In genomic region chr9:56324576-56325355, GRCm38 (mm10) we compare ENCODE assay signal across 8 mouse cellular contexts.
DNase-seq lines count a peak whose midpoint lies in the region; ATAC-seq and TF ChIP-seq lines count a peak whose summit lies in the region.

No protein-coding gene starts in this region.

- DNase-seq in ovary, postnatal 36 days (ENCODE audit: low spot score): peak; percentile 17
- DNase-seq in ovary, adult 18-20 months (ENCODE audit: low spot score): no peak
- peak; percentile 50 for DNase-seq in naive thymus-derived CD4-positive, alpha-beta T cell, adult 2 months (ENCODE audit: low read depth)
- DNase-seq in layer of hippocampus, adult 18-20 months (ENCODE audit: low spot score in 2 of 2): no peak
- DNase-seq in hindbrain, embryonic 11.5 days (ENCODE audit: low spot score): no peak

- no peak overlapping the region for H3K9ac ChIP-seq in embryonic facial prominence, embryonic 15.5 days
- H3K9ac ChIP-seq in intestine, postnatal 0 days (ENCODE audit: low read depth, low read length): no peak overlapping the region
- H3K9ac ChIP-seq in midbrain, embryonic 13.5 days (replicated peaks): no peak overlapping the region
- no peak overlapping the region for H3K9ac ChIP-seq in hindbrain, embryonic 11.5 days (ENCODE audit: low read depth, low read length)

- no peaks in the 10 kb centered on the region for H3K27me3 ChIP-seq in embryonic facial prominence, embryonic 15.5 days
- H3K27me3 ChIP-seq in intestine, postnatal 0 days (replicated peaks; ENCODE audit: control insufficient read depth, insufficient read depth, low read length): no peaks in the 10 kb centered on the region
- H3K27me3 ChIP-seq in midbrain, embryonic 13.5 days: no peaks in the 10 kb centered on the region
- no peaks in the 10 kb centered on the region for H3K27me3 ChIP-seq in hindbrain, embryonic 11.5 days (ENCODE audit: control insufficient read depth, insufficient read depth, low read length)

- H3K27ac ChIP-seq in embryonic facial prominence, embryonic 15.5 days (replicated peaks): peak overlapping the region; percentile 86
- no peak overlapping the region for H3K27ac ChIP-seq in intestine, postnatal 0 days (ENCODE audit: low read depth, low read length)
- no peak overlapping the region for H3K27ac ChIP-seq in midbrain, embryonic 13.5 days
- no peak overlapping the region for H3K27ac ChIP-seq in hindbrain, embryonic 11.5 days (ENCODE audit: low read depth, low read length)

- peak overlapping the region; percentile 46 for H3K4me2 ChIP-seq in embryonic facial prominence, embryonic 15.5 days (replicated peaks)
- H3K4me2 ChIP-seq in intestine, postnatal 0 days (replicated peaks; ENCODE audit: low read depth): peak overlapping the region; percentile 35; the same call in 1 of the 2 replicates
- H3K4me2 ChIP-seq in midbrain, embryonic 13.5 days (replicated peaks): no peak overlapping the region
- no peak overlapping the region for H3K4me2 ChIP-seq in hindbrain, embryonic 11.5 days (replicated peaks; ENCODE audit: low read depth, low read length)

- no peaks in the 10 kb centered on the region for H3K36me3 ChIP-seq in embryonic facial prominence, embryonic 15.5 days
- no peaks in the 10 kb centered on the region for H3K36me3 ChIP-seq in intestine, postnatal 0 days (ENCODE audit: control insufficient read depth, insufficient read depth)
- H3K36me3 ChIP-seq in midbrain, embryonic 13.5 days: no peaks in the 10 kb centered on the region
- no peaks in the 10 kb centered on the region for H3K36me3 ChIP-seq in hindbrain, embryonic 11.5 days (ENCODE audit: control insufficient read depth, insufficient read depth, low read length)

- 25% methylated on average over 16 of the region's 16 CpGs for WGBS in embryonic facial prominence, embryonic 15.5 days
- WGBS in intestine, postnatal 0 days: 50% methylated on average over 16 of the region's 16 CpGs
- WGBS in midbrain, embryonic 13.5 days: 82% methylated on average over 16 of the region's 16 CpGs
- WGBS in hindbrain, embryonic 11.5 days: 70% methylated on average over 16 of the region's 16 CpGs

- no peak for TF ChIP-seq CTCF in intestine, postnatal 0 days (IDR thresholded peaks at IDR 0.05; ENCODE audit: low read depth)

- 0 out of 2 replicates have a peak, but pooled peaks cover 3% of the 10 kb centered on the region for H3K4me1 ChIP-seq in embryonic facial prominence, embryonic 15.5 days
- H3K4me1 ChIP-seq in intestine, postnatal 0 days (replicated peaks; ENCODE audit: control insufficient read depth, insufficient read depth, low read length): no peaks in the 10 kb centered on the region
- no peaks in the 10 kb centered on the region for H3K4me1 ChIP-seq in midbrain, embryonic 13.5 days (replicated peaks)
- H3K4me1 ChIP-seq in hindbrain, embryonic 11.5 days (replicated peaks; ENCODE audit: control insufficient read depth, insufficient read depth, low read length): no peaks in the 10 kb centered on the region

- H3K9me3 ChIP-seq in embryonic facial prominence, embryonic 15.5 days (replicated peaks): no peaks in the 10 kb centered on the region
- no peaks in the 10 kb centered on the region for H3K9me3 ChIP-seq in intestine, postnatal 0 days (ENCODE audit: control insufficient read depth)
- H3K9me3 ChIP-seq in midbrain, embryonic 13.5 days: no peaks in the 10 kb centered on the region
- H3K9me3 ChIP-seq in hindbrain, embryonic 11.5 days (ENCODE audit: control insufficient read depth, low read length): no peaks in the 10 kb centered on the region

- H3K4me3 ChIP-seq in embryonic facial prominence, embryonic 15.5 days (replicated peaks): peak overlapping the region; percentile 28
- no peak overlapping the region for H3K4me3 ChIP-seq in intestine, postnatal 0 days (ENCODE audit: low read depth, low read length)
- H3K4me3 ChIP-seq in midbrain, embryonic 13.5 days (replicated peaks): no peak overlapping the region
- H3K4me3 ChIP-seq in hindbrain, embryonic 11.5 days (ENCODE audit: low read depth, low read length): no peak overlapping the region

- no peak for ATAC-seq in embryonic facial prominence, embryonic 15.5 days (ENCODE audit: insufficient number of reproducible peaks, low FRiP score, low TSS enrichment, low read depth)
- ATAC-seq in intestine, postnatal 0 days: no peak
- no peak for ATAC-seq in midbrain, embryonic 13.5 days
- no peak for ATAC-seq in hindbrain, embryonic 11.5 days (ENCODE audit: low FRiP score)

Comparison
In these comparisons a context has a peak if more than half of its experiments do, and no peak if none do; other contexts are left out.
1. DNase-seq: peak in ovary, postnatal 36 days (single experiment) and naive thymus-derived CD4-positive, alpha-beta T cell, adult 2 months (single experiment); none in ovary, adult 18-20 months (single experiment), layer of hippocampus, adult 18-20 months (0 of 2) and hindbrain, embryonic 11.5 days (single experiment).
2. H3K4me2 ChIP-seq: peak in embryonic facial prominence, embryonic 15.5 days (single experiment) and intestine, postnatal 0 days (single experiment); none in midbrain, embryonic 13.5 days (single experiment) and hindbrain, embryonic 11.5 days (single experiment).